Mouse (Mus musculus) gastrocnemius, adult 2 months (tissue): Measurements from ENCODE around the gene Olfr319. TPM values are rescaled to one million over a fixed set of nuclear protein-coding genes. Genes with fewer than 3 reads are reported as not detected.

ENCODE experiments used
- DNase-seq: peaks from one replicate; pipeline ENCODE4 v3.0.0; 2022
- H3K27ac ChIP-seq: fragments of 200-600 bp; 2 replicates; pipeline ENCODE4 v1.8.1; 2022; ENCODE audit warnings: mild to moderate bottlenecking
- H3K4me3 ChIP-seq: fragments of 200-600 bp; 2 replicates; pipeline ENCODE4 v1.8.1; 2022; ENCODE audit warnings: mild to moderate bottlenecking, moderate library complexity
- CTCF ChIP-seq: fragments of 200-600 bp; IDR thresholded peaks from 2 replicates; pipeline ENCODE4 v1.8.1; 2022; ENCODE audit warnings: antibody characterized with exemption, mild to moderate bottlenecking, moderate library complexity
- intact Hi-C: fragments of 180-260 bp; cut with DNase I; formaldehyde crosslinking; loops from one replicate; pipeline ENCODE4 v1.15.1; 2025
- total RNA-seq, 2 experiments: library from RNA; stranded (reverse); gene quantifications; 2 replicates each; pipeline ENCODE4 v1.2.3; 2021

Olfr319 gene
- total RNA-seq, 2 experiments from 2014 or later, result not detected

DNA sequence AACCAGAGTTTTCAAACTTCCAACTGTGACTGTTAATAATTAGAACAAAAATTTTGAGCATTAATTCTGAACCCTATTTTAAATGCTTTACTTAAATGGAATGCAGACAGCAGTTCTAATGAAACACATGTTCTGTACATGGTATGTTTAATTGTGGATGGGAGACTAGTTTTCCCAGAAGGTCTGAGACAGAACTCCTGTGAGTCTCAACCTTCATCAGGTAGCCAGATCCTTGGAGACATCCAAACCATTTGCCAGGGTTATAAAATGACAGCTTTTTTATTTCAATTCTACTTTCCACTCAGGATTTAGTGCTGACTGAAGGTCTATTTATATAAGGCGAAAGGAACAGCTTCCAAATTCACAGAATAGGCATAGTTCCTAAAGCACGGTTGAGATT, 53.5 kb downstream of the Olfr319 start, which contains the start of gene Olfr316:
TSS of gene Olfr316 (plus strand) at position 301 of the 400 bp plus-strand sequence.
- no peak for DNase-seq
- no peak for TF ChIP-seq CTCF
- no peak within 1 kb of the TSS for H3K4me3 ChIP-seq
- intact Hi-C loops, result no loop called here
- H3K27ac ChIP-seq, result no peak within 1 kb of the TSS

Other genes with a start within 250 kb of the Olfr319 start
- gene Lypd9, start 246.2 kb upstream of the Olfr319 start, total RNA-seq, result not detected
- not detected for gene Olfr30, start 236.9 kb upstream of the Olfr319 start, total RNA-seq
- not detected for gene Olfr332, start 206.6 kb upstream of the Olfr319 start, total RNA-seq
- gene Olfr331, start 196.6 kb upstream of the Olfr319 start, total RNA-seq, result not detected
- gene Olfr330, start 164.3 kb upstream of the Olfr319 start, total RNA-seq, result not detected
- not detected for gene Olfr329-ps, start 152.7 kb upstream of the Olfr319 start, total RNA-seq
- gene Olfr328, start 143.5 kb upstream of the Olfr319 start, total RNA-seq, result not detected
- gene Olfr224, start 128.6 kb upstream of the Olfr319 start, total RNA-seq, result not detected
- not detected for gene Olfr325, start 121.4 kb upstream of the Olfr319 start, total RNA-seq
- gene Olfr324, start 104.0 kb upstream of the Olfr319 start, total RNA-seq, result not detected
- under 1 TPM in 1 of 2 experiments, not detected in 1; 0.22 TPM for gene 2210407C18Rik, start 83.1 kb upstream of the Olfr319 start, total RNA-seq
- not detected for gene Olfr323, start 68.7 kb upstream of the Olfr319 start, total RNA-seq
- gene Trim58, start 58.7 kb upstream of the Olfr319 start, total RNA-seq, result not detected
- gene Olfr322, start 40.4 kb upstream of the Olfr319 start, total RNA-seq, result not detected
- gene Olfr320, start 18.1 kb upstream of the Olfr319 start, total RNA-seq, result not detected
- not detected for gene Olfr318, start 24.9 kb downstream of the Olfr319 start, total RNA-seq
- gene Olfr317, start 40.0 kb downstream of the Olfr319 start, total RNA-seq, result not detected
- gene Olfr316, start 53.6 kb downstream of the Olfr319 start, total RNA-seq, result not detected
- gene Olfr315, start 74.0 kb downstream of the Olfr319 start, total RNA-seq, result not detected
- not detected for gene Olfr314, start 83.8 kb downstream of the Olfr319 start, total RNA-seq
- not detected for gene Fam183b, start 102.8 kb downstream of the Olfr319 start, total RNA-seq
- gene Olfr313, start 115.8 kb downstream of the Olfr319 start, total RNA-seq, result not detected
- not detected for gene Olfr312, start 130.1 kb downstream of the Olfr319 start, total RNA-seq
- not detected for gene Olfr311, start 140.1 kb downstream of the Olfr319 start, total RNA-seq
- 1 to 10 TPM in 1 of 2 experiments, under 1 TPM in 1; 0.89 to 1.1 TPM for gene Gm12258, start 148.0 kb downstream of the Olfr319 start, total RNA-seq
- 1 to 10 TPM in 1 of 2 experiments, under 1 TPM in 1; 0.69 to 1.3 TPM for gene 2810021J22Rik, start 168.1 kb downstream of the Olfr319 start, total RNA-seq
- 1 to 10 TPM; 3.1 to 3.3 TPM for gene Zfp39, start 205.1 kb downstream of the Olfr319 start, total RNA-seq
- not detected for gene Btnl10, start 218.7 kb downstream of the Olfr319 start, total RNA-seq
- gene Rnf187, start 239.8 kb downstream of the Olfr319 start, total RNA-seq, result 100 to 1,000 TPM in 1 of 2 experiments, 10 to 100 TPM in 1; 95.2 to 101 TPM
- not detected for gene Hist3h2ba, start 249.8 kb downstream of the Olfr319 start, total RNA-seq